Mouse (Mus musculus) midbrain, embryonic 12.5 days (tissue): ENCODE measurements around the gene Rab36. TPM values are rescaled to one million over a fixed set of nuclear protein-coding genes. Genes with fewer than 3 reads are reported as not detected.

Experiments used
- ATAC-seq: fragments of 200-750 bp; cut with Nextera tagmentation; 2 replicates; pipeline ENCODE4 v1.8.0; 2017; ENCODE audit warnings: low read depth, moderate TSS enrichment, moderate library complexity; ENCODE audit not compliant: low FRiP score
- H3K27ac ChIP-seq: fragments of 300-500 bp; sonication (generic); replicated peaks from 2 replicates; pipeline ENCODE4 v1.5.1; 2016; ENCODE audit warnings: mild to moderate bottlenecking
- H3K27me3 ChIP-seq: fragments of 300-500 bp; sonication (generic); 2 replicates; pipeline ENCODE4 v1.6.1; 2016; ENCODE audit warnings: mild to moderate bottlenecking
- H3K36me3 ChIP-seq: fragments of 300-500 bp; sonication (generic); 2 replicates; pipeline ENCODE4 v1.6.1; 2016
- H3K4me1 ChIP-seq: fragments of 300-500 bp; sonication (generic); 2 replicates; pipeline ENCODE4 v1.6.1; 2016
- H3K4me2 ChIP-seq: fragments of 300-500 bp; sonication (generic); replicated peaks from 2 replicates; pipeline ENCODE4 v1.6.1; 2016; ENCODE audit warnings: mild to moderate bottlenecking, moderate library complexity
- H3K4me3 ChIP-seq: fragments of 300-500 bp; sonication (generic); 2 replicates; pipeline ENCODE4 v1.5.1; 2016; ENCODE audit warnings: mild to moderate bottlenecking
- H3K9ac ChIP-seq: fragments of 300-500 bp; sonication (generic); replicated peaks from 2 replicates; pipeline ENCODE4 v1.6.1; 2016; ENCODE audit warnings: mild to moderate bottlenecking, moderate library complexity
- H3K9me3 ChIP-seq: fragments of 300-500 bp; sonication (generic); 2 replicates; pipeline ENCODE4 v1.6.1; 2016; ENCODE audit warnings: mild to moderate bottlenecking
- WGBS: fragments of 180-500 bp; shearing (Covaris S2); methylation state at CpG from one replicate; pipeline ENCODE4 v1.1.7; 2016; 5-methylcytosine and 5-hydroxymethylcytosine counted together
- polyA plus RNA-seq: library from polyadenylated mRNA; unstranded; fragments of >200 nt; fragmentation: Nextera tagmentation; extraction: Ambion mirVana; gene quantifications from 2 replicates; pipeline ENCODE4 v1.2.1, GENCODE M21; 2016

Gene Rab36
- 11.1 and 12.2 TPM in 2 replicates for polyA plus RNA-seq

- peak within 1 kb of the TSS; percentile 46 for H3K4me3 ChIP-seq
- peak within 1 kb of the TSS; percentile 67 for H3K4me2 ChIP-seq
- peak within 1 kb of the TSS; percentile 93 for H3K27ac ChIP-seq
- H3K9me3 ChIP-seq, result no peaks in the 10 kb centered on the region
- H3K9ac ChIP-seq, result peak within 1 kb of the TSS; percentile 57
- H3K4me1 ChIP-seq, result peaks cover 35% of the 10 kb centered on the region
- no peaks in the 10 kb centered on the region for H3K36me3 ChIP-seq
- H3K27me3 ChIP-seq, result peaks cover 17% of the 10 kb centered on the region
- under 1% methylated on average over 36 of the region's 36 CpGs for WGBS
- ATAC-seq, result peak; percentile 96
These were observed at the start of gene Rab36 for GRCm38 (mm10) chr10:75036883-75037379. Gene Rab36, plus strand, starts transcription at chr10:75037058.

GRCm38 (mm10) chr10:74987698-74988470, 49.0 kb upstream of the Rab36 start:
- H3K27me3 ChIP-seq, result no peaks in the 10 kb centered on the region
- no peak overlapping the region for H3K27ac ChIP-seq
- H3K9me3 ChIP-seq, result no peaks in the 10 kb centered on the region
- ATAC-seq, result no peak
- H3K36me3 ChIP-seq, result peaks cover 15% of the 10 kb centered on the region
- H3K9ac ChIP-seq, result no peak overlapping the region
- H3K4me3 ChIP-seq, result no peak overlapping the region
- no peak overlapping the region for H3K4me2 ChIP-seq
- peaks cover 7% of the 10 kb centered on the region; the same call in 1 of the 2 replicates for H3K4me1 ChIP-seq
- WGBS, result 83% methylated on average over 14 of the region's 14 CpGs

GRCm38 (mm10) chr10:74989814-74990213, 47.0 kb upstream of the Rab36 start:
- no peak overlapping the region for H3K27ac ChIP-seq
- no peaks in the 10 kb centered on the region; the same call in 1 of the 2 replicates for H3K27me3 ChIP-seq
- H3K4me3 ChIP-seq, result no peak overlapping the region
- H3K4me2 ChIP-seq, result no peak overlapping the region
- peaks cover 15% of the 10 kb centered on the region for H3K36me3 ChIP-seq
- ATAC-seq, result no peak
- peaks cover 10% of the 10 kb centered on the region for H3K4me1 ChIP-seq
- 92% methylated on average over 4 of the region's 4 CpGs for WGBS
- no peak overlapping the region for H3K9ac ChIP-seq
- H3K9me3 ChIP-seq, result no peaks in the 10 kb centered on the region

DNA sequence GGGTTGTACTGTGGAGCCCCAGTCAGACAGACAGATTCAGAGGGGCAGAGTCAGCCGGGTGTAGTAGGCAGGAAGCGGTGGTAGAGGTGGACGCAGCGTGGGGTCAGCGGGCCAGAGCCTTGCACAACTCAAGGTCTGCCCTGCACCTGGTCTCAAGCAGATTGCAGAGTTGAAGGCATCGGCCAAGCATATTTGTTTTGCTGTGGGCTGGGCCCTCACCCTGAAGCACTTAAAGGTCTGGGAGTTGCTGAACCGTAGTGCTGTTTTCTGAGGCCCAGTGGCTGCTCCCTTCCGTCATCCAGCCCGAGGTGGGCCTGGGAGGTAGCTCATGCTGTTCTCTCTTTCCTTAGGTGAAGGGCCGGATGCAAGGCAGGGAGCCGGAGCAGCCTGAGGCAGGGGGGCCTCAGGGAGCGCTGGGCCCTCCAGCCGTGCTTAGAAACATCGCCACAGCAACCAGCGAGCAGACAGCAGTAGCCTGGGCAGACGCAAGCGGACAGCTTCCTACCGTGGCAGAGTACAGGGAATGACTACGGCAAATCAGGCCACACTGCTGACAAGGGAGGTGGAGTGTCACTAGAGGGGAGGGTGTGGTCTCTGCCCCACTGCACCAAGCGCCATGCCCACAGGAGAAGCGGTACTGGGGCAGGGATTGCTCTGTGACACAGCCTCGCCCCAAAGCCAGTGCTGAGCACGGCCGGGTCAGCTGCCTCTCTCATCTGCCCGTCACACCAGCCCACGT, 46.1 kb upstream of the Rab36 start:
- Histone ChIP-seq H3K36me3 (peaks cover 15% of the 10 kb centered on the region), H3K4me3 (no peak overlapping the region), H3K9me3 (no peaks in the 10 kb centered on the region), H3K27me3 (no peaks in the 10 kb centered on the region; the same call in 1 of the 2 replicates), H3K4me2 (peak overlapping the region; percentile 21), H3K9ac (peak overlapping the region; percentile 16; the same call in 1 of the 2 replicates), H3K4me1 (peaks cover 20% of the 10 kb centered on the region), H3K27ac (no peak overlapping the region)
- WGBS, result 48% methylated on average over 26 of the region's 26 CpGs
- ATAC-seq, result peak; percentile 16; the same call in 1 of the 2 replicates

DNA sequence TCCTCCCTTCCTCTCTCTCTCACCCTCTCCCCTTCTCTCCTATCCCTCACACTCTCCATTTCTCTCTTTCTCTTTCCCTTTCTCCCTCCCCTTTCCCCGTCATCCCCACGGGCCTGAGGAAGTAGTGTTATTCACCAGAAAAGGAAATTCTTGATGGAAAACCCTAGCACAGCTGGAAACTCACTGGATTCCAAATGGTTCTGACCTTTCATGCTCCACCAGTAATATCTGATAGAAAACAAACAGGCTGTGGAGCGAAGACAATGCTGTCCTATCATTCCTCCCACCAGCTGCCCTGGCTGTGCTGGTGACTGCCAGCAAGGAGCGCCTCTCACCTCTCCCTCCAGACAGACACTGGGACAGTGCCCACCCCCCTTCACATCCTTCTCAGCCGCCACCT, 42.0 kb upstream of the Rab36 start:
- ATAC-seq, result peak; percentile 55
- H3K27me3 ChIP-seq, result no peaks in the 10 kb centered on the region; the same call in 1 of the 2 replicates
- H3K9me3 ChIP-seq, result no peaks in the 10 kb centered on the region
- 0 out of 2 replicates have a peak overlapping the region, but pooled peaks have one; percentile 32 for H3K9ac ChIP-seq
- peaks cover 32% of the 10 kb centered on the region for H3K4me1 ChIP-seq
- peak overlapping the region; percentile 55 for H3K27ac ChIP-seq
- peak overlapping the region; percentile 46 for H3K4me2 ChIP-seq
- H3K36me3 ChIP-seq, result peaks cover 15% of the 10 kb centered on the region
- H3K4me3 ChIP-seq, result peak overlapping the region; percentile 20; the same call in 1 of the 2 replicates
- 8% methylated on average over 5 of the region's 5 CpGs for WGBS

DNA sequence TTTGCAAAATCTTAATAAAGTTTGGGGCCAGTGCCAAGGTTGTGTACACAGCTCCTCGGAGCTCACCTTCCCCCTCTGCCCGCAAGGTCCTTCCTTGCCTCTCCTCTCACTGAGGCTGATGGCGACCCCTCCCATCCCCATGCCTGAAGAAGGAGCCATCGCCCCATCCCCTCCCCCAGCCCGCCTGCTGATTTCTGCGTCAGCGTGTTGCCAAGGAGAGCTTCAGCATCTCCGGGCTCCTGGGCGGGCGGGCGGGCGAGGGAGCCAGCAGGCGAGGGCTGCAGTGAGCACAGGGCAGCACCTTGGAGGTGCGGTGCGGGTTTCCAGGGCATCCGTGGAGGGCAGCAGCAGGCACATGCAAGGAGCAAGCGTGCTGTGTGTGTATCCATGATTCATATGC, 41.5 kb upstream of the Rab36 start:
- Histone ChIP-seq H3K4me3 (peak overlapping the region; percentile 20), H3K36me3 (peaks cover 15% of the 10 kb centered on the region), H3K9ac (peak overlapping the region; percentile 32; the same call in 1 of the 2 replicates), H3K4me1 (peaks cover 38% of the 10 kb centered on the region), H3K9me3 (no peaks in the 10 kb centered on the region), H3K27ac (peak overlapping the region; percentile 25; the same call in 1 of the 2 replicates), H3K4me2 (peak overlapping the region; percentile 46), H3K27me3 (no peaks in the 10 kb centered on the region; the same call in 1 of the 2 replicates)
- WGBS, result 2% methylated on average over 17 of the region's 17 CpGs
- ATAC-seq, result peak; percentile 55

DNA sequence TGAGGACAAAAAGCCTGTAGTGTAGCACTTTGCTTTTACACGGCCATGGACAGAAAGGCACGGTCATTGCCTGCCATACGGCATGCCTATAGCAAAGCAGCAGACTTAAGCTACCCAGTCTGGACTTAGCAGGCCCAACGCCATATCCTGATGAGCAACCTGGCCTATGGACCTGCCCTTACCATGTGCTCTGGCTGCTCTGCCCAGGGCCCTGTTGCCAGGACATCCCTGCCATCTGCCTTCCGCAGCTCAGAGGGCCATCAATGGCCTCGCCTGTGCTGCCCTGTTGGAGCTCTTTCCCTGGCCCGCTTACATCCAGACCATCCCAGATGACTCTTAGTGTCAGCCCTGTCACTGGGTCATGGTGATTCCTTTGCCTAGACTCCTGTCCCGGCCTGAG, 35.5 kb upstream of the Rab36 start:
- H3K9me3 ChIP-seq, result no peaks in the 10 kb centered on the region
- no peak overlapping the region for H3K9ac ChIP-seq
- peaks cover 17% of the 10 kb centered on the region for H3K4me1 ChIP-seq
- H3K4me2 ChIP-seq, result no peak overlapping the region
- 94% methylated on average over 8 of the region's 8 CpGs for WGBS
- H3K27ac ChIP-seq, result no peak overlapping the region
- ATAC-seq, result no peak
- no peaks in the 10 kb centered on the region for H3K27me3 ChIP-seq
- no peak overlapping the region for H3K4me3 ChIP-seq
- H3K36me3 ChIP-seq, result no peaks in the 10 kb centered on the region

GRCm38 (mm10) chr10:75004067-75004466, 32.8 kb upstream of the Rab36 start:
- Histone ChIP-seq H3K4me2 (no peak overlapping the region), H3K9ac (no peak overlapping the region), H3K27ac (no peak overlapping the region), H3K36me3 (no peaks in the 10 kb centered on the region), H3K4me1 (peaks cover 29% of the 10 kb centered on the region), H3K9me3 (no peaks in the 10 kb centered on the region), H3K4me3 (no peak overlapping the region), H3K27me3 (no peaks in the 10 kb centered on the region)
- ATAC-seq, result no peak
- 87% methylated on average over 3 of the region's 3 CpGs for WGBS

DNA sequence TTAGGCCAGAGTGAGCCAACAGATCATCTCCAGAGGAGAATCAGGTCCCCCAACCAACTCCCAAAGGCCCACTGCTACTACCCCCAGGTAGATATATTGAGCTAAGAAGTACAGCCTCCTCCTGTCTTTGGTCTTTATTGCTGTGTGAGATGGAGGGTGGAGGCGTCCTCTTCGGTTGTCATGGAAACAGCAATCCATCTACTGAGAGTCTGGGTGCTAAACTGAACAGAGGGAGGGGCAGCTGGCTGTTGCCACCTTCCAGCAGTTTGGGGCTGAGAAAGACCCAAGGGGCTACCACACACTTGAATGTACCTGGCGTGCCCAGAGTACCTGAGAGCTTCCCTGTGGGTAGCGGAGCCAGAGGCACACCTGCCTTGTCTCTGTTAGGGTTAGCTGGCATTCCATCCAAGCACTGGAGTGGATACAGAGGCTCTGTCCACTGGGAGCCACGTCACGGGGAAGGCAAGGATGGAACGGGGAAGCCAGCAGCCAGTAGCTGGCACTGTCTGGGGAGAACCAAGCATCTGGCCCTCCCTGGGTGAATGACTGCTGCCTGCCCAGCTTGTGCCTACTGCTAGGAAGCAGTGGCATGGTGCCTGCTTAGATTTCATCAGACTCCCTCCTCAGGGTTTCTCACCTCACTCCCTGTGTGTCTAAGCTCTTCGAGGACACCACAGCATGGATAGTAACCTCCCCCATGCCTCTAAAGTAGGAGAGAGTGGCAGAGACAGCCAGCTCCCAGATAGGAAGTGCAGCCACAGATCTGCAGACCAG, 29.8 kb upstream of the Rab36 start:
- Histone ChIP-seq H3K4me2 (no peak overlapping the region), H3K4me1 (peaks cover 12% of the 10 kb centered on the region), H3K27me3 (no peaks in the 10 kb centered on the region), H3K27ac (no peak overlapping the region), H3K9ac (no peak overlapping the region), H3K9me3 (no peaks in the 10 kb centered on the region), H3K36me3 (no peaks in the 10 kb centered on the region), H3K4me3 (no peak overlapping the region)
- ATAC-seq, result peak; percentile 39
- 53% methylated on average over 8 of the region's 8 CpGs for WGBS

GRCm38 (mm10) chr10:75010704-75011103, 26.2 kb upstream of the Rab36 start:
- no peak for ATAC-seq
- 85% methylated on average over 15 of the region's 15 CpGs for WGBS

GRCm38 (mm10) chr10:75015465-75015864, 21.4 kb upstream of the Rab36 start:
- H3K4me3 ChIP-seq, result no peak overlapping the region
- H3K4me2 ChIP-seq, result no peak overlapping the region
- H3K27ac ChIP-seq, result no peak overlapping the region
- H3K36me3 ChIP-seq, result 0 out of 2 replicates have a peak, but pooled peaks cover 4% of the 10 kb centered on the region
- WGBS, result 72% methylated on average over 14 of the region's 14 CpGs
- peak; percentile 53; the same call in 1 of the 2 replicates for ATAC-seq
- H3K27me3 ChIP-seq, result no peaks in the 10 kb centered on the region
- H3K9ac ChIP-seq, result no peak overlapping the region
- no peaks in the 10 kb centered on the region for H3K9me3 ChIP-seq
- no peaks in the 10 kb centered on the region for H3K4me1 ChIP-seq

More at GRCm38 (mm10) chr10:75010704-75011103, 26.2 kb upstream of the Rab36 start:
- H3K27me3 ChIP-seq, result no peaks in the 10 kb centered on the region
- H3K4me1 ChIP-seq, result peaks cover 12% of the 10 kb centered on the region
- no peak overlapping the region for H3K4me3 ChIP-seq
- H3K27ac ChIP-seq, result no peak overlapping the region
- H3K9me3 ChIP-seq, result no peaks in the 10 kb centered on the region
- no peak overlapping the region for H3K4me2 ChIP-seq
- no peak overlapping the region for H3K9ac ChIP-seq
- H3K36me3 ChIP-seq, result 0 out of 2 replicates have a peak, but pooled peaks cover 4% of the 10 kb centered on the region
